Mouse (Mus musculus): ENCODE results near the gene Myl6.

GRCm38 (mm10) chr10:128543100-128543499 lies 49.2 kb upstream of the Myl6 start:
- TF ChIP-seq CTCF (IDR thresholded peaks at IDR 0.05) (no peak), POLR2A (IDR thresholded peaks at IDR 0.05; ENCODE audit: insufficient read depth, low read depth, low read length) (no peak)

All from heart, adult 2 months (tissue).